Mouse (Mus musculus) cerebellum, adult (tissue): ENCODE data around the gene Tmem179b.
A peak's percentile ranks its signal among the peaks of the same experiment; 100 is the strongest.
"Not testable (repeated sequence)": the region's sequence is repeated elsewhere in the genome, so short reads cannot be mapped to it uniquely, and the experiment has no call there.

ENCODE experiments used
- ATAC-seq: cut with Nextera tagmentation; 2 replicates; pipeline ENCODE4 v1.9.2; 2017; ENCODE audit warnings: mild to moderate bottlenecking, moderate library complexity, mixed read lengths; ENCODE audit not compliant: insufficient number of reproducible peaks, low FRiP score, low TSS enrichment

Gene Tmem179b

DNA sequence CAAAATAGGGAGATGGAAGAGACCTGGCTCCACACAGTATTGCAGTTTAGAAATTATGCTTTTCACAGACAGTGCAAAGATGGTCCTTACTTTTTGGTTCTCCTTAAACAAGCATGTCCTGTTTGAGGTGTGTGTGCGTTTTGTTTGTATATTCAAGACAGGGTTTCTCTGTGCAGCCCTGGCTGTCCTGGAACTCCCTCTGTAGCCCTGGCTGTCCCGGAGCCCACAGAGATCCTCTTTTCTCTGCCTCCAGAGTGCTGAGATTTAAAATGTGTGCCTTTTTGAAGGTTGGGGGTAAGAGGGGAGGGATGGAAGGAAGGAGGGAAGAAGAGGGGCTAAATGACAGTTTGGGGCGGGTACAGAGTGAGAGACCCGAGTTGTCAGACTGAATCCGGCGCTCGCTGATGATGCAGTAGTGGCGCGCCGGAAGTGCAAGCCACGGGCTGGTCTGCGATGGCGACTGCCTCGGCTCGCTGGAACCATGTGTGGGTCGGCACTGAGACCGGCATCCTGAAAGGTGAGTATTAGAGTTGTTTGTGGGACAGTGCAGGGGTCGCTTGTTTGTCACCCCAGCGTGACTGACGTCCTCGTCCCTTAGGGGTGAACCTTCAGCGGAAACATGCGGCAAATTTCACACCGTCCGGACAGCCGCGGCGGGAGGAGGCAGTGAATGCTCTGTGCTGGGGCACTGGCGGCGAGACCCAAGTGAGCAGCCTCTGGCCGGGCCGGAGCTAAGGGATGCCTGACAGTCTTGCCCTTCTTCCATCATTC is 38.7 kb downstream of the Tmem179b start, which contains the start of gene Wdr74:
Gene Wdr74, plus strand, starts transcription at position 439 of the 771 bp plus-strand sequence.
- peak; percentile 64; the same call in 1 of the 2 replicates for ATAC-seq

DNA sequence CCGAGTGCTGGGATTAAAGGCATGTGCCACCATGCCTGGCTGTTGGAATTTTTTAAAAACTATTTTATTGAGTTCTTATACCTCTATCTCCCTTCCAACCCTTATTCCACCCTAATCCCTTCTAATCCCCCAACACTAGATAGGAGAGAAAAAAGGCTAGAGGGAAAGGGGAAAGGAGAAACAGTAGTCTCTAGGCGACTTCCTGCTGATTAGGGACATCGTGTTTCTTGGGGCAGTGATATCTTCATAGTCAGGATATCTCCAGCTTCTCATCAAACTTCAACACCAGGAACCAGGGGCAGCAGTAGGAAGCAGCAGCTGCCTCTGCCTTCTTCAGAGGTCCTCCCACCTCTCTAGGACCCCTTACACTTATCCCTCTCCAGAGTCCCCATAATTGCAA is 39.9 kb downstream of the Tmem179b start:
- no peak for ATAC-seq

DNA sequence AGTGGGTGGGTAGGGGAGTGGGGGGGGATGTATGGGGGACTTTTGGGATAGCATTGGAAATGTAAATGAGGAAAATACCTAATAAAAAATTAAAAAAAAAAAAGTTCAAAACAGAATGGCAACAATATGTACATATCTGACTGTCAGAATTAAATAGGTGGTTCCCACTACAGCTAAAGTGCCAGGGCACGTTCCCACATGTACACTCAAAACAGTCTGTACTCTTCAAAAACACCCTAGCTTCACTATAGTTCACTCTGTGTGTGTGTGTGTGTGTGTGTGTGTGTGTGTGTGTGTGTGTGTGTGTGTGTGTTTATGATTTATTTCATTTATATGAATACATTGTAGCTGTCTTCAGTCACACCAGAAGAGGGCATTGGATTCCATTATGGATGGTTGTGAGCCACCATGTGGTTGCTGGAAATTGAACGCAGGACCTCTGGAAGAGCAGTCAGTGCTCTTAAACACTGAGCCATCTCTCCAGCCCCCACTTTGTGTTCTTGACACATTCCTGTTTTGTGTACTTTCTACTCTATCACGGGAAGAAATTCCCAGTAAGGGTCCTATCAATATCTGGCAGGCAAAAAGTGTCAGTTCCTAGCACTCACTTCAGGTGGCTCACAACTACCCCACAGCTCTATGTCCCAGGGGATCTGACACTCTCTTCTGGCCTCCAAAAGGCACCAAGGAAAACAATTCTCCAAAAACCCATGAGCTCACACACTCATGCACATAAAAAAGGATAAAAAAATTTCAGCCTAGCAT is 45.8 kb downstream of the Tmem179b start:
- ATAC-seq = not testable (repeated sequence)

- no peak for ATAC-seq
Observed at GRCm38 (mm10) chr19:8727495-8728114, 46.7 kb downstream of the Tmem179b start.

DNA sequence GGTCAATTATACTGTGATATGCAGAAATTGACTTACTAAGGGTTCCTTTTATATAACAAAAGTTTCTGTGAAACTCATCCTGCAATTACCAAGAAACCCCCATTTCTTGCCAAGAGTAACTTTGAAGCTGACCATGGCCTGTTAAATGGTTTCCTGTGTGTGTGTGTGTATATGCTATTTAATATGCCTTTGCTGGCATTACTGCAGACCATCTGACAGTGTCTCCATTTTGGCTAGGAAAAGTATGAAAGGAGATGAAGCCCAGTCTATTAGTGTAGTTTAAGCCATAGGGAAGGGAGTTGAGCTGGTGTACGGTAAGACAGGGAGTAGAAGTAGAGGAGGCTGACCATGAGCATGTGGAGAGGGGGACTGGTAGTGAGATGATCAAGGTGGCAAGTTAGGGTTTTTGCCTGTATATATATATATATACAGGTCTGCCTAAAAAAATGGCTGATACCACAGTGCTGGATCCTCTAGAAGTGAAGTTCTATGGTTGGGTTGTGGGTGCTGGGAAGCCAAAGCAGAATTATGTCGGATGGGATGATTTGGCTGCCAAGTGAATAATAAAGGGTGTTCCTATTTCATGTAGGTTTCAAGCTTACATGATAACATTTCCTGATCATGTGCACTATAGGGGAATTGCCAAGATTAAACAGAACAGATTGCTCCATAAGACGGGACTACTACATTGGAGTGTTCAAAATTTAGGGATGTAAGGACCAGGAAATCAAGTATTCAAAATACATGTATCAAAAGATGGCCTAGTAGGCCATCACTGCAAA is 47.5 kb downstream of the Tmem179b start:
- no peak for ATAC-seq

GRCm38 (mm10) chr19:8725081-8725613 is 49.1 kb downstream of the Tmem179b start:
- no peak for ATAC-seq

DNA sequence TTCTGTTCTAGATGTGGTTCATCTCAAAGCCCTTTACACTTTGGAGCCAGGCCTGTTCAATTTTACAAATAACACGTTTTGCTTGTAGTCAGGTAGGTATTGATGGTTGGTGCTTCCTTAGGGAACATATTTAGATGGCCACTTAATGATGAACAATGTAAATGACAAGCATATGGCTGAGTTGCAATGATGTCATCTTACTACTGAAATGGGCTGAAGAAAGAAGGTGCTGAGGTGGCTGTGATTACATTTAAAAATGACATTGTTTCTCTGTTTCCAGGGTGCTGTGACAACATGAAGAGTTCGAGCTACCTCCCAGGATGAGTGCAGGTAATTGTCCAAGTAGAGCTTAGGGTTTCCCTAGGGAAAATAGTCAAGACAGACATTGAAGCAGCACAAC is 49.9 kb downstream of the Tmem179b start:
- ATAC-seq = no peak

- no peak for ATAC-seq
Observed at GRCm38 (mm10) chr19:8723574-8724346, 50.5 kb downstream of the Tmem179b start.

- ATAC-seq = peak; percentile 91
Observed at GRCm38 (mm10) chr19:8722907-8723573, 51.2 kb downstream of the Tmem179b start, which contains the start of gene Slc3a2. Slc3a2 (minus strand) TSS chr19:8723369.

- no peak for ATAC-seq
Observed at GRCm38 (mm10) chr19:8722559-8722906, 51.7 kb downstream of the Tmem179b start.
